Mouse (Mus musculus): Measurements from ENCODE around the gene Fmnl2. TPM values are rescaled to one million over a fixed set of nuclear protein-coding genes. Genes with fewer than 3 reads are reported as not detected.

Gene Fmnl2
- polyA plus RNA-seq, 1 experiment from 2014 or later = 17.2 TPM

DNA sequence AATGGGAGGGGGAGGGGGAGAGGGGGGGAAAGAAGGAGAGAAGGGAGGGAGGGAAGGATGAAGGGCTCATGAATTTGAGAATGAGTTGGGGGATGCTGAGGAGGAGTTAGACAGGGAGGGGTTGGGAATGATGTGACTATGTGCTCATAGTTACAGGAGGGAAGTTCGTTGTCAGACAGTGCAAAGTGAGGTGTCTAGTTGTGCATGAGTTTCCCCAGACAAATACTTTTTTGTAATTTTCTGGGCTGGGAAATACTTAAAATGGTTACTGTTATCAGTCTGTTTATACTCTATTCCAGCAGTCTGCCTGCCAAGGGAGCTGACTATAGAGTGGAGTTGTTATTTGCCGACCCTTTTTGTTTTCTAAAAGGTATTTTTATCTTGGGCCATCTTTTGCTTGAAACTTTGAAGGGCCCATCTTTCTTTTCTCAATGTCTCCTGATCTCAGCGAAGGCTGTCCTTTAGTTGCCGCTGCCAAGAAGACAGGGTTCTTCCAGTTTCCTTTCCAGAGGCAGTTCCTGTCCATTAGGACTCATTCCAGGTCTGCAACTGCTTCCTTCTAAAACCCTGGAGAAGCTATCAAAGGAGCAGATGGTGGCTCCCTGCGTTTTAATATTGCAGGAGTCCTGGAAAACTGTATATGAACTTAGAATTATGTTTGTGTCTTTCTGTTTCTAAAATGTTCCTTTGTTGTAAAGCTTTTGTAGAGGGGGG is 168.6 kb downstream of the Fmnl2 start:
- no peaks in the 10 kb centered on the region for H3K36me3 ChIP-seq (ENCODE audit: control insufficient read depth, insufficient read depth, low read length)
- DNase-seq (no peak), ATAC-seq (ENCODE audit: low FRiP score, low TSS enrichment) (no peak)
- H3K27me3 ChIP-seq (ENCODE audit: control insufficient read depth, insufficient read depth, low read length) = no peaks in the 10 kb centered on the region
- no peak overlapping the region for H3K4me3 ChIP-seq (replicated peaks; ENCODE audit: low read depth, low read length)
- H3K4me2 ChIP-seq (ENCODE audit: low read length) = no peak overlapping the region
- no peak overlapping the region for H3K27ac ChIP-seq (replicated peaks; ENCODE audit: low read depth, low read length)
- no peaks in the 10 kb centered on the region for H3K9me3 ChIP-seq (ENCODE audit: control insufficient read depth, low read length)
- no peak overlapping the region for H3K9ac ChIP-seq (replicated peaks; ENCODE audit: low read length)
- WGBS = 92% methylated on average over 5 of the region's 5 CpGs
- H3K4me1 ChIP-seq (ENCODE audit: control insufficient read depth, insufficient read depth, low read length) = no peaks in the 10 kb centered on the region

DNA sequence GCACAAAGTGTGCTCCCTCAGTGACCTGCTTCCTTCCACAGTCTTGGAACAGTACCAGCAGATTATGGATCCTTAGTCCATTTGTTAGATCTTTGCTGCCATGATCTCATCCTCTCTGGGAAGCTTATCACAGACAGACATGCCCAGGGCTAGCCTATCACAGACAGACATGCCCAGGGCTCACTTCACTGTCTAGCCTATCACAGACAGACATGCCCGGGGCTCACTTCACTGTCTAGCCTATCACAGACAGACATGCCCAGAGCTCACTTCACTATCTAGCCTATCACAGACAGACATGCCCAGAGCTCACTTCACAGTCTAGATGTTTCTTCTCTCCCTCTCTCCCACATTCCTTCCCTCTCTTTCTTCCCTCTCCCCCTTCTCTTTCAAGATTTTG is 171.2 kb downstream of the Fmnl2 start:
- 93% methylated on average over 1 of the region's 1 CpGs for WGBS
- Histone ChIP-seq H3K9ac (replicated peaks; ENCODE audit: low read length) (no peak overlapping the region), H3K27me3 (ENCODE audit: control insufficient read depth, insufficient read depth, low read length) (no peaks in the 10 kb centered on the region), H3K9me3 (ENCODE audit: control insufficient read depth, low read length) (no peaks in the 10 kb centered on the region), H3K4me1 (ENCODE audit: control insufficient read depth, insufficient read depth, low read length) (no peaks in the 10 kb centered on the region), H3K4me2 (ENCODE audit: low read length) (no peak overlapping the region), H3K27ac (replicated peaks; ENCODE audit: low read depth, low read length) (no peak overlapping the region), H3K36me3 (ENCODE audit: control insufficient read depth, insufficient read depth, low read length) (no peaks in the 10 kb centered on the region), H3K4me3 (replicated peaks; ENCODE audit: low read depth, low read length) (no peak overlapping the region)
- DNase-seq = no peak
- no peak for ATAC-seq (ENCODE audit: low FRiP score, low TSS enrichment)

DNA sequence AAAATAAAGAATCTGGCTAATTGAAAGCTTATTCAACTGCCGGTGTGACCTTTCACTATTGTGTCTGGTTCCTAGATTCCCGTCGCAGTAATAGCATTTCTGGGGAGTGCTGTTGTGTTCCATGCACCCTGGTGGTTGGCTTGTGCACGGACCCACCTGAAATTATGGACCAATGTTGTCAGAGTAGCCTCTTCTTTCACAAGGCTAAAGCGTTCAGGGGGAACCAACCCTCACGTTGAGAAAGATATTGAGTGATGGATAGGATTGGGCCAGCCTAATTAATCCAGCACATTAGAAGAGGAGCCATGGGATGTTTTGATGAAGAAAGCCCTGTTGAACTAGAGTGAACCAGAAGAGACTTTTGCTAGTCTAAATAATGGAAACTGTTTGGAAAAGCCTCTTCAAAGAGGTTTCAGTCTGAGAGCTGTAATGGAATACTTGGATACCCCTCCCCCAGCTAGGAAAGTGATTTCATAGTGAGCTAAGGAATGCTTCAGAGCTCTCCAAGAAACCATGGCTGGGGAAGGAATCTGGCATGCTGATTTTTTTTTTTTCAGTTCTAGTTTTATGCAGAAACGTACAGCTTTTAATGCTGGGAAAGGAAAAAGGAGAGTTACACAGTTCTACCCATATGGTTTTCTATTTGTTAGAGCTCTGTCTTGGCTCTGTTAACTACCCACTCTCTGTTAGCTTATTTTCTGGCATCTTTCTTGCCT is 172.2 kb downstream of the Fmnl2 start:
- DNase-seq = peak; percentile 40

DNA sequence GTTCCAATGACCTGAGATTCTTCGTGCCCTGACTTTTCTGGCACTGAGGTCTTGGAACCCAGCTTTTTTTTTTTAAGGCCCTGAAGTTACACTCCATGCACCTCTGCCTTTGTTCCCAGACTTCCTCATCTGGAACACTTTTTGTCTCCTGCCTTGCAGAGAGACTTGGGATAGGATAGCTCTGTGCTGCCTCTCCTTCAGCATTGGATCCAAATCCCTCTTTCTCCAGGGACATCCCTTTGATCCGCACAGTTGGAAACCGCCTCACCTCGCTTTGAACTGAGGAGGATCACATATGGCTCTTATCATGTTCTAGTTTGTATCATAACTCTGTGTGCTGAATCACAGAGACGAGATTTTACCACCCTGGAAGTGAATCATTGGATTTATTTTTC is 172.8 kb downstream of the Fmnl2 start:
- H3K27me3 ChIP-seq (ENCODE audit: control insufficient read depth, insufficient read depth, low read length) = no peaks in the 10 kb centered on the region
- H3K36me3 ChIP-seq (ENCODE audit: control insufficient read depth, insufficient read depth, low read length) = no peaks in the 10 kb centered on the region
- H3K4me1 ChIP-seq (ENCODE audit: control insufficient read depth, insufficient read depth, low read length) = no peaks in the 10 kb centered on the region
- H3K27ac ChIP-seq (replicated peaks; ENCODE audit: low read depth, low read length) = no peak overlapping the region
- H3K4me3 ChIP-seq (replicated peaks; ENCODE audit: low read depth, low read length) = no peak overlapping the region
- no peak overlapping the region for H3K9ac ChIP-seq (replicated peaks; ENCODE audit: low read length)
- WGBS = 49% methylated on average over 5 of the region's 5 CpGs
- DNase-seq (no peak), ATAC-seq (ENCODE audit: low FRiP score, low TSS enrichment) (no peak)
- H3K9me3 ChIP-seq (ENCODE audit: control insufficient read depth, low read length) = no peaks in the 10 kb centered on the region
- no peak overlapping the region for H3K4me2 ChIP-seq (ENCODE audit: low read length)

More for the DNA sequence above, 172.2 kb downstream of the Fmnl2 start:
- H3K4me1 ChIP-seq (ENCODE audit: control insufficient read depth, insufficient read depth, low read length) = no peaks in the 10 kb centered on the region
- H3K9me3 ChIP-seq (ENCODE audit: control insufficient read depth, low read length) = no peaks in the 10 kb centered on the region
- no peak overlapping the region for H3K9ac ChIP-seq (replicated peaks; ENCODE audit: low read length)
- no peak overlapping the region for H3K27ac ChIP-seq (replicated peaks; ENCODE audit: low read depth, low read length)
- H3K4me2 ChIP-seq (ENCODE audit: low read length) = no peak overlapping the region
- H3K36me3 ChIP-seq (ENCODE audit: control insufficient read depth, insufficient read depth, low read length) = no peaks in the 10 kb centered on the region
- 56% methylated on average over 7 of the region's 7 CpGs for WGBS
- no peak overlapping the region for H3K4me3 ChIP-seq (replicated peaks; ENCODE audit: low read depth, low read length)
- ATAC-seq (ENCODE audit: low FRiP score, low TSS enrichment) = no peak
- no peaks in the 10 kb centered on the region for H3K27me3 ChIP-seq (ENCODE audit: control insufficient read depth, insufficient read depth, low read length)

DNA sequence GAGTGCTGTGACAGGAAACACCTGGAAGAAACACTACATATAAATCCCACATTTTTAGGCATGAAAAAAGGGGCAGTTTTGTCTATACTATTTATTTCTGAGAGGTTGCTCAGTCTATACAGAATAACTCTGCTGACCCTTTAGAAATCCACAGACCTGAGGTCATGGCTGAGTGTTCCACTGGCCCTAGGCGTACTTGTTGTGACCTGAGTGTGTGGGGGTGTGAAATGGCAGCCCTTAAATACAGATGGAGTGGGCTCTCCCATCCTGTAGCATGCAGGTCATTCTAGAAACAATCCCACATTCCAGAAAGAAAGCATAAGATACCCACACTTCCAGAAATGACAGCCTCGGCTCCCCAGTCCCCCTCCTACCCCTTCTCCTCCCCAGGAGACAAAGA is 180.6 kb downstream of the Fmnl2 start:
- Histone ChIP-seq H3K9ac (replicated peaks; ENCODE audit: low read length) (0 out of 2 replicates have a peak overlapping the region, but pooled peaks have one; percentile 4), H3K4me3 (replicated peaks; ENCODE audit: low read depth, low read length) (no peak overlapping the region), H3K27ac (replicated peaks; ENCODE audit: low read depth, low read length) (peak overlapping the region; percentile 43), H3K4me1 (ENCODE audit: control insufficient read depth, insufficient read depth, low read length) (peaks cover 12% of the 10 kb centered on the region; the same call in 1 of the 2 replicates), H3K36me3 (ENCODE audit: control insufficient read depth, insufficient read depth, low read length) (peaks cover 5% of the 10 kb centered on the region; the same call in 1 of the 2 replicates), H3K9me3 (ENCODE audit: control insufficient read depth, low read length) (no peaks in the 10 kb centered on the region), H3K27me3 (ENCODE audit: control insufficient read depth, insufficient read depth, low read length) (no peaks in the 10 kb centered on the region), H3K4me2 (ENCODE audit: low read length) (no peak overlapping the region)
- ATAC-seq (ENCODE audit: low FRiP score, low TSS enrichment) (no peak; the same call in 1 of the 2 replicates), DNase-seq (no peak)
- whole genome bisulfite sequencing = 35% methylated on average over 2 of the region's 2 CpGs

DNA sequence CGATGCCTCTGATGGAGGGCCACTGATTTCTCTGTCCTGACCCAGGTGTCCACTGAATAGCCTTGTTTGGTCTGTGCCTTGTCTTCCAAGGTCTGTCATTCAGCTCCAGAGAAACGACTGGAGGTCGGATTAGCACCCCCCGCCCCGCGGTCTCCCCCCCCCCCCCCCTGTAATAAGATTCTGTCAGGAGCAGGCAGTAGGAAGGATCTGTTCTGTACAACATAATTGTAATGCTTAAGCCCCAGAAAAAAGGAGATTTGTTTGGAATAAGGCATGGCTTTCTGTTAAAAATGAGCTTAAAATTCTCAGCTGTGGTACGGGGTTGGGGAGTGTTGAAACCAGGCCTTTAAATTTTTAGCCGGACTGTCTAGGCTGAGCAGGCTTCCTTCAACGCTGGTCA is 181.1 kb downstream of the Fmnl2 start:
- peaks cover 5% of the 10 kb centered on the region; the same call in 1 of the 2 replicates for H3K36me3 ChIP-seq (ENCODE audit: control insufficient read depth, insufficient read depth, low read length)
- no peaks in the 10 kb centered on the region for H3K9me3 ChIP-seq (ENCODE audit: control insufficient read depth, low read length)
- ATAC-seq (ENCODE audit: low FRiP score, low TSS enrichment) = peak; percentile 61
- H3K4me1 ChIP-seq (ENCODE audit: control insufficient read depth, insufficient read depth, low read length) = peaks cover 12% of the 10 kb centered on the region; the same call in 1 of the 2 replicates
- 5% methylated on average over 9 of the region's 9 CpGs for WGBS
- H3K4me3 ChIP-seq (replicated peaks; ENCODE audit: low read depth, low read length) = no peak overlapping the region
- H3K27ac ChIP-seq (replicated peaks; ENCODE audit: low read depth, low read length) = peak overlapping the region; percentile 43
- H3K27me3 ChIP-seq (ENCODE audit: control insufficient read depth, insufficient read depth, low read length) = no peaks in the 10 kb centered on the region
- peak; percentile 46 for DNase-seq
- no peak overlapping the region for H3K4me2 ChIP-seq (ENCODE audit: low read length)
- H3K9ac ChIP-seq (replicated peaks; ENCODE audit: low read length) = 0 out of 2 replicates have a peak overlapping the region, but pooled peaks have one; percentile 4

DNA sequence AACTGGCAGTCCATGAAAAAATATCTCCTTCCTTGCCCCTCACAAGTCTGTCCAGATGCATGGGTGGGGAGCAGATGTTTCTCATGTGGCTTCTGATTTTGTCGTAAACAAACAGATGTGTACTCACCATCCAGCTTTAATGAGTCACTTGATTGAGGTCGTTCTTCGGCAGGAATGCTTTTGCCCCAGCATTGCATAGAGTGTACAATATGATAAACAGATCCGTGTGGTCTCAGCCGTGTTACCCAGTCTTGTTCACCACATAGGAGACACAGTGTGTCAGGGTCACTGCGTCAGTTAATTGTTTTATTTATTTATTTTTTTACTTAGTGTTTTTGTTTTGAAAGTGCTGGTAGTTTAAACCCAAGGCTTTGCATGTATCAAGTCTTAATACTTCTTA is 189.4 kb downstream of the Fmnl2 start:
- H3K9ac ChIP-seq (replicated peaks; ENCODE audit: low read length) = no peak overlapping the region
- H3K9me3 ChIP-seq (ENCODE audit: control insufficient read depth, low read length) = no peaks in the 10 kb centered on the region
- H3K27ac ChIP-seq (replicated peaks; ENCODE audit: low read depth, low read length) = no peak overlapping the region
- no peaks in the 10 kb centered on the region for H3K4me1 ChIP-seq (ENCODE audit: control insufficient read depth, insufficient read depth, low read length)
- peaks cover 13% of the 10 kb centered on the region for H3K36me3 ChIP-seq (ENCODE audit: control insufficient read depth, insufficient read depth, low read length)
- no peak overlapping the region for H3K4me3 ChIP-seq (replicated peaks; ENCODE audit: low read depth, low read length)
- WGBS = 94% methylated on average over 6 of the region's 6 CpGs
- ATAC-seq (ENCODE audit: low FRiP score, low TSS enrichment) = no peak
- H3K27me3 ChIP-seq (ENCODE audit: control insufficient read depth, insufficient read depth, low read length) = no peaks in the 10 kb centered on the region
- H3K4me2 ChIP-seq (ENCODE audit: low read length) = no peak overlapping the region
- no peak for DNase-seq

DNA sequence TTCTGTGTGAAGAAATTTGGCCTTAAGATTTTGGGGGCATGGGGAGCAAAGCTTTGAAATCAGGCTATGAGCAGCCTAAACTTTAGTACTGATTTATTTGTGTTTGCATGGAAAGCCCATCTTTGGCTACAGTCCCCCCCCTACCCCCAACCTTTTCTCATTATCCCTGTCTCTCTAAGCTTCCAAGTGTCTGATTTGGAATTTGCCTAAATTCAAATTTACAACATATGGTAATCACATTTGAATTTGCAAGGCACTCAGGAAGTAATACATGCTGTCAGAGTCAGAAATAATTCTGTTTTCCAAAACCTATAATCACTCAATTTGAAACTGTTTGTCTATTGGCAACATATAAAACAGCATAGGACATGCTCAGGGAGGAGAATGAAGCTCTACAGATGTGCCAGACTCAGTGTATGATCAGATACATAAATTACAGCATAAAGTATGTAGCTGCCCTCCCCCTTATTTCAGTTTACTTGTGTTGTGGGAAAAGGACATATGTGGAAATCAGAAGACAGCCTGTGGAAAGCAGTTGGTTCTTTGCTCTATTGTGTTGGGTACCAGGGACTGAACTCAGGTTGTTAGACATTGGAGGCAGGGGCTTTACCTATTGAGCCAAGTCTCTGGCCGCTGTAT is 190.2 kb downstream of the Fmnl2 start:
- H3K9me3 ChIP-seq (ENCODE audit: control insufficient read depth, low read length) = no peaks in the 10 kb centered on the region
- no peak overlapping the region for H3K4me2 ChIP-seq (ENCODE audit: low read length)
- no peak overlapping the region for H3K4me3 ChIP-seq (replicated peaks; ENCODE audit: low read depth, low read length)
- no peak overlapping the region for H3K27ac ChIP-seq (replicated peaks; ENCODE audit: low read depth, low read length)
- WGBS = 97% methylated on average over 1 of the region's 1 CpGs
- no peak overlapping the region for H3K9ac ChIP-seq (replicated peaks; ENCODE audit: low read length)
- peaks cover 8% of the 10 kb centered on the region; the same call in 1 of the 2 replicates for H3K36me3 ChIP-seq (ENCODE audit: control insufficient read depth, insufficient read depth, low read length)
- H3K27me3 ChIP-seq (ENCODE audit: control insufficient read depth, insufficient read depth, low read length) = no peaks in the 10 kb centered on the region
- ATAC-seq (ENCODE audit: low FRiP score, low TSS enrichment) = no peak
- H3K4me1 ChIP-seq (ENCODE audit: control insufficient read depth, insufficient read depth, low read length) = no peaks in the 10 kb centered on the region
- no peak for DNase-seq
